Mouse (Mus musculus) embryonic fibroblast, embryonic 13.5 days (primary cell): Measurements from ENCODE around the gene Nat9.

Source experiments
- CTCF ChIP-seq: IDR thresholded peaks from 2 replicates; pipeline ENCODE4 v1.5.1; 2011; ENCODE audit warnings: mild to moderate bottlenecking, control low read depth, low read length, moderate library complexity, borderline replicate concordance; ENCODE audit not compliant: insufficient read depth
- POLR2A ChIP-seq: IDR thresholded peaks from 2 replicates; pipeline ENCODE4 v1.6.1; 2011; ENCODE audit warnings: low read depth, mild to moderate bottlenecking, control low read depth, low read length, moderate library complexity

GRCm38 (mm10) chr11:115226811-115227491 lies 39.3 kb upstream of the Nat9 start:
- TF ChIP-seq POLR2A: no peak
- no peak for TF ChIP-seq CTCF
